Mouse (Mus musculus): Measurements from ENCODE around the gene Efcab3.
"Not testable (repeated sequence)": the region's sequence is repeated elsewhere in the genome, so short reads cannot be mapped to it uniquely, and the experiment has no call there.

Gene Efcab3

DNA sequence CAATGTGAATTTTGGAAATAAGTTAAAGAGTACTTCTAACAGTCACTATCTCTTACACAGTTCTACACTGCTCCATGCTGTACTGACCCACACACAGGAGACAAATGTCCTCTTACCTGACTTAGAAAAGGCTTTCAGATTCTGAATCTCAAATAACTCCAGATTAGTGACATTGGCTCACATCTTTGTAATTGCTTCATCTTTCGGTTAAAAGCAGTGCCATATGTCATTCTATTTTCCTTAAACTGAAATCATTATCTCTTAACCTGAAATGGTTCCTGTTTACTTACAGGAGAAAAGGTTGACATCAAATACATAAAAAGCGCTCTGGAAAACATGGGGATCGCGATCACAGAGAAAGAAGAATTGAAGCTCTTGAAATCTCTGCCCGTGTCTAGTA lies at the start of gene Efcab3:
TSS of gene Efcab3 (plus strand) at position 301 of the 400 bp plus-strand sequence.
- no peak for DNase-seq (ENCODE audit: low spot score in 2 of 2)

DNA sequence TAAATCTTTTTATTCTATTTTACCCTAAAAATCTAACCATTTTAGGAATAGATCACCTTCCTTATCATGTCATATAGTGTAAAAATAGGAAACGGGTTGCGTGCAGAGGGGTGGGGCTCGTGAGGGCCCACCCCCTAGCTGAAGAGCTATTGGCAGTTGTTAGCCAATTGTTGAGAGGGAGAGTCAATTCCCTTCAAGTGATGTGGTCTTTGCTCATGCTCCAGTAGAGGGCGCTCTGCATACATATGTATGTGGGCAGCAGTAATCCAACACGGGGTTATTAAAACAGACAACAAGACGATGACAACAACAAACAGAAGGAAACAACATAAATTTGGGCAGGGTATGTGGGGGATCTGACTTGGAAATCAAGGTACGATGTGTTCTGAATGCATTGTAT lies 42.3 kb upstream of the Efcab3 start:
- no peak for DNase-seq (ENCODE audit: low spot score in 2 of 2)

DNA sequence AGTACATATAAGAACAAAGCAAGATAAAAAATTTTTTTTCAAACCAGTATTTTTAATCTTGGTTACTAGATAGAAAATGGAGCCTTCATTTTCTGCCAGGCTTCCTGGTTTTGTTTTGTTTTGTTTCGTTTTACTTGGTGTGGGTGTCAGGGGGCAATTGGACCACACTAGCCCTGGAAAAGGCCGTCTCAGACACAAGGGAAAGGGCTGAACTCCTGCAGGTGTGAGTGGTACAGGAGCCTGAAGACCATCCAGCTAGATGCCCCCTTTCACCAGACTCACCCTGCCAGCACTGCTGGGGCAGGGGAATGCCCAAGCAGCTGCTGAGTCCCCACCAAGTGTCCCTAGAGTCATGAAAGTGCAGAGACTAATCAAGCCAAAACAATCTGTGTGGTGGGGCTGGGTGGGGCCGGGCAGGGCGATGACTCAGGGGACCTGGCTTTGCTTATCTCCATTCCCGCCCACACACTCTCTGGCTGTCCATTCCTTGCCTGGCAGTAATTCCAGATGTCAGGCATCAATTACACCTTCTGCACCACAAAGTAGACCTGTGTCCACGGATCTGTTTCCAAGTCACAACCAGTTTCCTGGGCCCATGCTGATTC lies 34.5 kb upstream of the Efcab3 start:
- DNase-seq (ENCODE audit: low spot score in 2 of 2): peak in 1 of 2 experiments; percentile 13

DNA sequence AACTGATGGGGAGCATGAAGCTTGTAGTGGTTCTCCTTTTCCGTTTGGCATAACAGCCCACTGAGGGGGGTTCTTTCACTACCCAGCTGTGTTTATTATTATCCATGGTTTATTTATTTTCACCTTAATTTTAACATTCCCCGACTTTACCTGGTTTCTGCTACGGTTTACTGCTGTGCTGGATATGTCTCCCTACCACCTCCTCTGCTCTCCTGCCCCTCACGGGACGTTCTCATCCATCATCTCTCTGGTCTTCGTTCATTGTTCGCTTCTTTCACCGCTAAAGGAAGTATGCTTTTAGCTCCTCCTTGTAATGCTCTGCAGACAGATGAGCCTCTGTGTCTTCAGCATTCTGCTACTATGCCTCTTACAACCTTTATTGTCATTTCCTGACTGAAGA lies 33.9 kb upstream of the Efcab3 start:
- no peak for DNase-seq (ENCODE audit: low spot score in 2 of 2)

DNA sequence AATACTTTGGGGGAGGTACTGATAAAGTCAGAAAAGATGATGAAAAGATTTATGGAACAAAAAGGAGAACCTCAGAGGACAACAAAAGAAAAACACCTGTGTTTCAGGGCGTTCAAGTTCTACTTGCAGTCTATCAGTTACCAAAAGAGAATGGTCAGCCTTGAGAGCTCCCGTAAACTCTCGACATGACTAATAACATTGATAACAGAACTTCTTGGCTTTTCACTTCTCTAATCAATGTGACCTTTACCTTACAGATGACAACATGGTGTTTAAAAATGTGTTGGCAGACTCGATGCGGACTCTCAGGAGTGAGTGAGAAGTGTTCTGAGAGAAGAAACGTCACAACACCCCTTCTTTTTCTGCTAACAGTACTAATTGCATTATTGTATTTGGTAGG lies 33.2 kb upstream of the Efcab3 start:
- no peak for DNase-seq (ENCODE audit: low spot score in 2 of 2)

DNA sequence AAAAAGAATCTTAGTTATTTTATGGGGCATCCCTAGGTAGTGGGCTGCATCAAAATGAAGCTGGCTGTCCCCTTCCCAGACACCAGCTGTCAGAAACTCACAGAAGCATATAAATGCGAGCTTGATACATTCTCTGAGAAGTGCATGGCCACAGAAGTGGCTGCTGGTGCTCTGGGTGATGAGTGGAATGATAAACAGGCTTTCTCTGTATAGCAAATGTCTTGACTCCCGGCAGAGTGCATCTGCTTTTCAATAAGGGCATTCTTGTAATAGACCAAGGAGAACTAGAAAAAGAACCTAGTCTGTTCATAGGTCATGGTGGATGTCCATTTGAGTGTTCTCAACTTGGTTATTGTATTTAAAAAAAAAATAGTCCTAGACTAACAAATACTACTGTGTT lies 32.3 kb upstream of the Efcab3 start:
- DNase-seq (ENCODE audit: low spot score in 2 of 2): no peak

DNA sequence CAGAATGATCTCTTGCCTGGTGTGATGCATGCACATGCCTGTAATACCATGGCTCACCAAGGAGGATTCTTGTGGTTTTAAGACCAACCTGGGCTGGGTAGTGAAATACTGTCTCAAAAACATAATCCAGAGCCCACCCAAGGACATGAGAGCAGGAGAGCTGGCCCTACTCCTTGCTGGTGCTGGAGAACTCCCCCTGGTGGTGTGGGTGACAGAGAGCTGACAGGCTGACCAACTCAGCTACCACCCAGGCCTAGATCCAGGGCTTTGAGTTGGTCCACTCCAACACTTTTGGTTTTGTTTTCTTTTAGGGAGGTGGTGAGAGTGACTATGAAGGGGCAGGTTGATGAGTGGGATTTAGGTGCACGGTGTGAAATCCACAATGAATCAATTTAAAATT lies 28.3 kb upstream of the Efcab3 start:
- no peak for DNase-seq (ENCODE audit: low spot score in 2 of 2)

DNA sequence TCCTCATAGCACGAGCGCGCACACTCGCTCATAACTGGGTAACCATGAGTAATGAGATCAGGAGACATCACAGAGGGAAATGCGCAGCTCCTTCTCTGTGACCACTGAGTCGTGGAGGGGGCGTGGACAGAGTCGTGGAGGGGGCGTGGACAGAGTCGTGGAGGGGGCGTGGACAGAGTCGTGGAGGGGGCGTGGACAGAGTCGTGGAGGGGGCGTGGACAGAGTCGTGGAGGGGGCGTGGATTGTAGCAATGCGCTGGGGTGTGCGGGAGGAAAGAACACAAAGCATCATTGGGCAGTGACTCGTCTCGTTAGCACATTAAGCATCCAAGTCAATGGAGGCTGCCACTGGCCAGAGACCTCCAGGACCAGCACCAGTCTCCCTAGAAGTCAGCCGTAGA lies 49.1 kb downstream of the Efcab3 start:
- not testable (repeated sequence) for DNase-seq (ENCODE audit: low spot score in 2 of 2)

DNA sequence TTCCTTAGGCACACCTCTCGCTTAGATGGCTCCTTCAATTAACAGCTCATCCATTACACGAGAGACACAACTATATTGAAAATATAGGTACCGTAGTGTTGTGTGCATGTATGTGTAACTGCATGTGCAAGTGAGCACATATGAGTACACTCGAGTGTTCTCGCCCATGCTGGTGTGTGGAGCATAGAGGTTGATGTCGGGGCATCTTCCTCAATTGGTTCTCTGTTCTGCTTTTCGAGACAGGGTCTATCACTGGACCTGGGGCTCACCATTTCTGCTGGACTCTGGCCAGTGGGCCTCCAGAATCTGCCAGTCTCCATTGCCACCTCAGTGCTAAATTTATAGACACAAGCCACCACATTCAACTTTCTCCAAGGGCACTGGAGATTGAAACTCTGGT lies 54.4 kb downstream of the Efcab3 start:
- no peak for DNase-seq (ENCODE audit: low spot score in 2 of 2)

DNA sequence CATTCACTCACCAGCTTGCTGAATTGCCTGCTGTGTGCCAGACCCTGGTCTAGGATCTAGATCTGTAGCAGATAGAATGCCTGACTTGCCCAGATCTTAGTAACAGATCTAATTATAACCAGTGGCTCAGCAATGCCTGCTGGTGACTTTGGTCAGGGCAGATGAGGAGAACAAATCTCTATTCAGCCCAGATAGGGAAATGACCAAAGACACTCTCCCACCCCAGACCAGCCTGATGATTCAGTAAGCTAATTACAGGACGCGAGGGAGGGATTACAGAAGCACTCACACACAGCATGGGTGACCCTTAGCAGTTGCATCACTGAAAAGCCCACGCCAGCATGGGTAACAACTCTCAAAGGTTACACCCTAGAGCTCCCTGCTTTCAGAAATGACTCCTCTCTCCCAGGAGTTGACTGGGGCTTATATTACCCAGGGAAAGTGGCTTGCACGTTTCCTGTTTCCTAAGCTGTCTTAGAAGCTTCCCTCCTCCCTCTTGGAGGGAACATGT lies 57.2 kb downstream of the Efcab3 start:
- no peak for DNase-seq (ENCODE audit: low spot score in 2 of 2)

DNA sequence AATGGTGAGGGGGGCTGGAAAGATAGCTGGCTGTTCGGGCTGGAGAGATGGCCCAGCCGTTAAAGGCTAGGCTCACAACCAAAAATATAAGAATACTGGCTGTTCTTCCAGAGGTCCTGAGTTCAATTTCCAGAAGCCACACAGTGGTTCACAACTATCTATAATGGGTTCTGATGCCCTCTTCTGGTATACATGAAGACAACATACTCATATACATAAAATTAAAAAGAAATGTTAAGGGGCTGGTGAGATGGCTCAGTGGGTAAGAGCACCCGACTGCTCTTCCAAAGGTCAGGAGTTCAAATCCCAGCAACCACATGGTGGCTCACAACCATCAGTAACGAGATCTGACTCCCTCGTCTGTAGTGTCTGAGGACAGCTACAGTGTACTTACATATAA lies 58.4 kb downstream of the Efcab3 start:
- not testable (repeated sequence) for DNase-seq (ENCODE audit: low spot score in 2 of 2)

DNA sequence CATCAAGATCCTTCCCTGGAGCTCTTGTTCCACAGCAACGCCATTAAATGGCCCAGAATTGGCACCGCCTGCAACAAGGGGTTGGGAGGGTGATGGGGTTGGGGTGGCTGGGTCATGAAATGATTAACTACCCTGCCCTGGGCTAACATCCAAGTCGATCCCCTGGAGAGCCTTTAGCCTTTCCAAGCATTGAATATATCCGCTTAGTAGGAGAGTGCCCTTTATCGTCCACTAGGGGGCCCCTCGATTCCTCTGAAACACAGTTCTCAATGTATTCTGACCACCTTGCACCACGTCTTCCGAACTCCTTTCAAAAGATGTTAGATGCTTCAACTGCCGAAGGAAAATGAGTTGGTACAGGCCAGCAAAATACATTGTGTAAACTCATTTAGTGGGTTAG lies 60.6 kb downstream of the Efcab3 start:
- peak in 1 of 2 experiments; percentile 28 for DNase-seq (ENCODE audit: low spot score in 2 of 2)

DNA sequence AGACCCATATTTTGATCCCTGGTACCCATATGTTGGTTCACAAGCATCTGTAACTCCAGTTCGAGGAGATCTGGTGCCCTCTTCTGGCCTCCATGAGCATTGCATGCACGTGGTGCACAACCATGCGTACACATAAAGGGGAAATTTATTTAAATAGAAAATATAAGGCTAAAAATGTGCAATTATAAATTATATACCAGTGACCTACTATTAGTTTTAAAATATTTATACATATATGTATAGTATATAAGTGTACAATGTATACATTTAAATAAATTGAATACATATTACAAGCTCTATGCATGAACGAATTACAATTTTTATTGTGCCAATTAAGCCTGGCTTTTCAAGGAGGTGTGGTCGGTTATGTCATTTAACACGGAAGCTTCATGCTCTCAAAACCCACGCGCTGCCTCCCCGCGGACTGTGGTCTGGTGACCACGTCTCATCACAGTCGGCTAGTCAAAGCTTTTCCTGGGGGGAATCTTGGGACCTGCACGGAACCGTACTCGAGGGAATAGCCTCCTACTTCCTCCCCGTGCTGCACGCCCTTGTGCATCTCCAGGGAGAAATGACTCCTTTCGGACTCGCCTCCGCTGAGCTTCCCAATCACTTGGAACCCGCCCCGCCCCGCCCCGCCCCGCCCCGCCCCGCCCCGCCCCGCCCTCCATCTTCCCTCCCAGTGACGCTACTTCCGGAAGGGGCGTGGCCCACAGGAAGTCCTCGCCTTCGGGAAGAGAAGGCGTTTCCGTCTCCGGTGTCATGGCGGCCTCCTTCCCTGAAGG lies 62.5 kb downstream of the Efcab3 start, which contains the start of gene Mettl2:
TSS of gene Mettl2 (plus strand) at position 691 of the 785 bp plus-strand sequence.
- peak; percentile 66 to 81 for DNase-seq (ENCODE audit: low spot score in 2 of 2)

DNA sequence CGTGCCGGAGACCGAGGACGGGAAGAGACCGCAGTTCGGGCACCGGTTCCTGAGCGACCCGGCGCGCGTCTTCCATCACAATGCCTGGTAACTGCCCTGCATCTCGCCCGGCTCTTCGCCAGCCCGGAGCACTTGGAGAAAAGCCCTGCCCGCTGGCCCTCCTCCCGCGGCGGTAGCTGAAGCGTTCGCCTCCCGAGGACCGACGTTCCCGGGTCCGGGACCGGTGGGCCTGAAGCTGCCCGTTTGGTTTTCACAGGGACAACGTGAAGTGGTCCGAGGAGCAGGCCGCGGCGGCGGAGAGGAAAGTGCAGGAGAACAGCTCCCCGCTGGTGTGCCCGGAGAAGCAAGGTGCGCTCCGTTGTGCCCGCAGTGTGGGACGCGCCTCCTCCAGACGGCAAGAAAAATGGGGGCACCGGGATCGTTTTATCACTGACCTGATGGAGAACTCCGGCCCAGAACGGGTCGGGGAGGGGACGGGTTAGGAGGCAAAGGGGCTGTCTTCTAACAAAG lies 63.2 kb downstream of the Efcab3 start:
- peak in 1 of 2 experiments; percentile 8 for DNase-seq (ENCODE audit: low spot score in 2 of 2)

DNA sequence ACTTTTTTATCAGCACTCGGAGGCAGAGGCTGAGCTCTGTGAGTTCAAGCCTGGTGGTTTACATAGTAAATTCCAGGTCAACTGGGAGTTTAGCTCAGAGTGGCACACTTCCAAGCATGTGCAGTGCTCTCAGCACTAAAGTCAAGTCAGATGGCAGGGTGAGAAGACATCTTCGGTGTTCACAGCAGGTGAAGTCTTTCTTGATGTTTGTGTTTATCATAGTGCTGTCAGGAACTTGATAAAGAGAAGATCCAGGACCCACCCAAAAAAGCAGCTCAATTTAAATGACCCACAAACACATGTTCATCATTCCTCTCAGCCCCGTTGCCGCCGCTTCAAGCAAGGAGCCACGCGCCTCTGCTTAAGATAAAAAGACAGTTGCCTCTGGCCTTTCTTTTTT lies 72.3 kb downstream of the Efcab3 start:
- no peak for DNase-seq (ENCODE audit: low spot score in 2 of 2)

DNA sequence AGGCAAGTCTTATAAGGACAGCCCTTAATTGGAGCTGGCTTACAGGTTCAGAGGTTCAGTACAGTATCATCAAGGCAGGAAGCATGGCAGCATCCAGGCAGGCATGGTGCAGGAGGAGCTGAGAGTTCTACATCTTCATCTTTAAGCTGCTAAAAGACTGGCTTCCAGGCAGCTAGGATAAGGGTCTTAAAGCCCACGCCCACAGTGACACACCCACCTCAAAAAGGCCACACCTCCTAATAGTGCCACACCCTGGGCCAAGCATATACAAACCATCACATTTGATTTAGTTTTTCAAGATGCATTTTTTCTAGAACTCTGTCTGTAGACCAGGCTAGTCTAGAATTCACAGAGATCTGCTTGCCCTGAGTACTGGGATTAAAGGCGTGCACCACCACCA lies 73.9 kb downstream of the Efcab3 start:
- not testable (repeated sequence) for DNase-seq (ENCODE audit: low spot score in 2 of 2)

DNA sequence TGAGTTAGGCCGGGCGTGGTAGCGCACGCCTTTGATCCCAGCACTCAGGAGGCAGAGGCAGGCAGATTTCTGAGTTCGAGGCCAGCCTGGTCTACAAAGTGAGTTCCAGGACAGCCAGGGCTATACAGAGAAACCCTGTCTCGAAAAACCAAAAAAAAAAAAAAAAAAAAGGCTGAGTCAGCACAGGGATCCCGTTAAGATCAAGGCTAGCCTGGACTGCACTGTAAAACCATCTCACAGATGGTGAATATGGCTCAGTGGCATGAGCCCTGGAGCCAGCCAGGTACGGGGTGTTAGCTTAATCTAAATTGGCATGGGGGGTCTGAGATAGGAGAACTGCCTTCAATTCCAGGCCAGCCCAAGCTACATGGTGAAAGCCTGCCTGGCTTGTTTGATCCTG lies 77.1 kb downstream of the Efcab3 start:
- DNase-seq (ENCODE audit: low spot score in 2 of 2): not testable (repeated sequence)

DNA sequence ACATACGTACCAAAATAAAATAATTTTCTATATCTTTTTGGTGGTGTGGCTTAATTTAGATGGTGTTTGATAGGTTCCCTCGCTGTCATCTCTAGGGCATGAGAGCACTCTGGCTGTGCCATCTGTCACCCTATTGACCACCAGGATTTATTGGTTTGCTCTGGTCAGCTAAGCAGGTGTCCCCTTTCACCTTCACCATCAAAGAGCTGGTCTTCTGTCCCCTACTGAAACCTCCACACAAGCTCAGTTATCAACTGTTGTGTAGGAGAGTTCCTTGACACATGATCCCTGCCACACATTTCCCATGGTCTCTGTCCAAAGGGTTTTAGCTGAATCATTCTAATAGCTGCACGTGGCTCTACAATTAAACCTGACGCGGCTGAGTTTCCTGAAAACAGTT lies 77.7 kb downstream of the Efcab3 start:
- no peak for DNase-seq (ENCODE audit: low spot score in 2 of 2)

DNA sequence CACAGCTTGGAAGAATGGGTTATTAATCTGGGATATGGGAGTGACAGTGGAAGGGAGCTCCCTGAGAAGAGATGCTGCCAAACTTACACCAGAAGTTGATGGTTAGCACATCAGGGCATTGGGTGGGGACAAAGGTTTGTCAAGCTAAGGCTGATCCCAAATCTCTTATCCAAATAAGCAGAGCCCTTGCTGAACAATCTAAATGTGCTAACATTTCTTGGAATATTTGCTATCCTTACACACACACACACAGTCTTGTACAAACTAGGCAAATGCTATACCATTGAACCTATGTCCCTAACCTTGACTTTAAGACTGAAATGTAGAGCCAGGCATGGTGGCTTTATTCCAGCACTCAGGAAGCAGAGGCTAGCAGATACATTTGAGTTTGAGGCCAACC lies 80.2 kb downstream of the Efcab3 start:
- no peak for DNase-seq (ENCODE audit: low spot score in 2 of 2)

DNA sequence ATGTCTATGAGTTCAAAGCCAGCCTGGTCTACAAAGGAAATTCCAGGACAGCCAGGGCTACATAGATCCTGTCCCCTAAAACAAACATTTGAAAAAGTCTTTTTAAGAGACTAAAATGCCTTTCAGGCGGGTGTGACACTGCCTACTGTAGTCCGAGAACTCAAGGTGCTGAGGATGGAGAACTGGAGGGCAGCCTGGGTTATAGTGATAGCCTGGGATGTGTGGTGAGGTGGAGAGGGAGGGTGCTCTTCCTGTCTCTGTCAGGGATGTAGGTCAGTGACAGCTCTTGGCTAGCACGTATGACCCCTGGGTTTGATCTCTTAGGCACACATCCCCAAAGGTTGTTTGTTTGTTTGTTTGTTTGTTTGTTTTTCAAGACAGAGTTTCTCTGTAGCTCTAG lies 80.7 kb downstream of the Efcab3 start:
- DNase-seq (ENCODE audit: low spot score in 2 of 2): no peak

DNA sequence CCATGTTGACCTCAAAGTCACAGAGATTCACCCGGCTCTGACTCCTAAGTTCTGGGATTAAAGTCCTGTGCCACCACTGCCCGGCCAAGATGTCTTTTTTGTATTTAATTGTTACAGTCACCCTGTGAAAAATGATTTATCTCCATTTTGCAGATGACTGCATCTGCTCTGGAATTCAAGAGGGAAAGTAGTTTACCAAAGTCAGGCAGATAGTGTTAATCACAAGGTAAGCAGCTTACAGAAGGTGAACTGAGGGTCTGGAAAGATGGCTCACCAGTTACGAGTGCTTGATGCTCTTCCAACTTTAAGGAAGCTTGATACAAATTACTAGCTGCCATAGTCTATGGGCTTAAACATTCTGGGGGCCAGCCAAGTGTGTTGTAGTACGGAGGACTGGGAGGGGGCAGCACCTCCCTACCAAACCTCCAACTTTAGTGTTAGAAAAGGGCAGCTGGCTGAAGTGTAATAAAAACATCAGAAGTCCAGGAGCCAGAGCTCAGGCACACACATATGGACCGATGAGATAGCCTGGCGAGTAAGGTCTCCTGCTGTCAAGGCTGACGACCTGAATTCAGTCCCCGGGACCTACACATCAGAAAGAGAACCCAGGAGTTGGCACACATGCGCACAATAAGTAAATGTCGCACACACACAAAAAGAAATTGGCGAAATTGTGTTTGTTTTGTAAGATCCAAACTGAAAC lies 81.3 kb downstream of the Efcab3 start:
- no peak for DNase-seq (ENCODE audit: low spot score in 2 of 2)

DNA sequence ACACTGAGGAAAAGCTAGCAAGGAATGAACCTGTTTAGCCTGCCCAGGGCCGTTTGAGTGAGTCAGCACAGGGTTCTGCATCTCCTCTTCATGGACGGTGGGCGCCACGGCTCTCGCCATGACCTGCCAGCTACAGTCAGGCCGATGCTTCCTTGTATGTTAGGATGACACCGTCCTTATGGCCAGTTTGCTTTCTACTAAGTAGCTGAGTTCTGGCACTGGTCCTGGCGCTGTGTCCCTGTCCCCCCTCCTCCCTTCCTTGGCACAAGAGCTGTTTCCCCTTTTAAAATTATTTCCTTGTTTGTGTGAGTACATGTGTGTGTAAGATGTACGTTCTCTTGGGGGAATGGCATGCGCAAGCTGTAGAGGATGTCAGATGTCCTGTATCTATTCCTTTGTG lies 81.8 kb downstream of the Efcab3 start:
- no peak for DNase-seq (ENCODE audit: low spot score in 2 of 2)

Measured in urinary bladder, postnatal 36 days (tissue).